Mouse (Mus musculus) lung, postnatal 0 days (tissue): ENCODE results near the gene Cyb5rl.

Experiments
- CTCF ChIP-seq: IDR thresholded peaks from 2 replicates; pipeline ENCODE4 v1.5.1; 2016; ENCODE audit warnings: antibody characterized with exemption, mild to moderate bottlenecking
- EP300 ChIP-seq: IDR thresholded peaks from 2 replicates; pipeline ENCODE4 v1.6.1; 2016; ENCODE audit warnings: antibody characterized with exemption, mild to moderate bottlenecking, control low read depth

- TF ChIP-seq EP300 (no peak), CTCF (no peak)
These were observed 27.8 kb downstream of the Cyb5rl start for GRCm38 (mm10) chr4:107094484-107095187.
